Mouse (Mus musculus): ENCODE results near the gene Ankrd33b.

DNA sequence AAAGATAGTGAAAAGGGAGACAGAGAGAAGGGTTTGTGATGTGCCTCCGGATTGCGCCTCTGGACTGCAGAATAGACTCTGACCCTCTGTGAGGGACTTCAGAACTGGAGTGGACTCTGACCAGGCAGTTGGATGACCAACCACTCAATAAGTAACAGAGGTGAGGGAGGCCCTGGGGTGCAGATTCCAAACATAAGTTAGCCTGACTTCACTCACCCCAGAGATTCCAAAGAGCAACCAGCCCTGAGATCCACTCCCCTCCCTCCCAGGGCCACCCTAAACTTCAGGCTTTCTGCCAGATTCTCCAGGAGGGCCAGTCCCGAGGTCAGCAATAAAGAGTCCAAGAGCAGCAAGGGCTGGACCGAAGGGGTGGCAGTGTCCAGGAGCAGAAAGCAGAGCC lies 40.0 kb upstream of the Ankrd33b start:
- TF ChIP-seq POLR2A (IDR thresholded peaks at IDR 0.05; ENCODE audit: control insufficient read depth, extremely low read depth, insufficient read depth, low read length, poor library complexity) (no peak), CTCF (IDR thresholded peaks at IDR 0.05; ENCODE audit: borderline replicate concordance, control insufficient read depth, extremely low read depth, insufficient read depth, low read length, poor library complexity) (no peak)
